Mouse (Mus musculus) spleen, adult 2 months (tissue): ENCODE data around the gene Cdhr3.

Experiments
- CTCF ChIP-seq: fragments of 200-500 bp; IDR thresholded peaks from 2 replicates; pipeline ENCODE4 v1.5.1; 2011; ENCODE audit warnings: mild to moderate bottlenecking, inconsistent platforms; ENCODE audit not compliant: insufficient read depth, insufficient read length, insufficient replicate concordance; ENCODE audit errors: extremely low read depth
- POLR2A ChIP-seq: fragments of 200-500 bp; IDR thresholded peaks from 2 replicates; pipeline ENCODE4 v1.6.1; 2011; ENCODE audit warnings: low read depth, low read length, inconsistent platforms

DNA sequence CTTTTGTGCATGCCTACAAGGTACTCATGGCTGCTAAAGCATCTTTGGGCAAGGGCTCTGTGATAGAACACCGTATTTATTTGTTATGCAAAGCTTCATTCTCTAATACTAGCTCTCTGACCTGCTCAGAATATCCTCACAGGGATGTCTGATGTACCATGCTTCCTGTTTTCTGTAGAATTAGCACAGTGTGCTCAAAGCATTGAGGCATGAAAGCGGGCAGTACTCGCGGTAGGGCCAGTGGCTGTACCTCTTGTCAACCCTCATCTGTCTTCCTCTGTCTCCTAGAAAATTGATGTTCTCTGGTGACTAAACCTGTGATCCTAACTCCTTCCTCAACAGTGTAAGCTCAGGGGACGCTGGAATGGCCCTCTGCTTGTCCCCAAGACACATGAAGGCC is 98.6 kb downstream of the Cdhr3 start:
- TF ChIP-seq CTCF, result no peak
- TF ChIP-seq POLR2A, result peak; percentile 17; the same call in 1 of the 2 replicates
